Mouse (Mus musculus): ENCODE measurements around the gene Prl2a1. TPM values are rescaled to one million over a fixed set of nuclear protein-coding genes. Genes with fewer than 3 reads are reported as not detected.
A peak's percentile ranks its signal among the peaks of the same experiment; 100 is the strongest.
"Not testable (repeated sequence)": the region's sequence is repeated elsewhere in the genome, so short reads cannot be mapped to it uniquely, and the experiment has no call there.

Prl2a1 gene
- total RNA-seq (2015) (not detected in 2 replicates), total RNA-seq (2017) (not detected in 2 replicates)

GRCm38 (mm10) chr13:27801354-27801753 is at the start of gene Prl2a1:
Gene Prl2a1, plus strand, starts transcription at chr13:27801654.
- ATAC-seq (replicated peaks; ENCODE audit: poor library complexity) = no peak

- not testable (repeated sequence) for ATAC-seq (replicated peaks; ENCODE audit: poor library complexity)
These were observed 20.8 kb upstream of the Prl2a1 start, which contains the start of gene Prl7c1 for GRCm38 (mm10) chr13:27780704-27781103. Gene Prl7c1, minus strand, starts transcription at chr13:27780804.

- peak; percentile 42; the same call in 1 of the 2 replicates for ATAC-seq (replicated peaks; ENCODE audit: poor library complexity)
These were observed 2.2 kb upstream of the Prl2a1 start for GRCm38 (mm10) chr13:27799303-27799702.

GRCm38 (mm10) chr13:27802765-27803164 is 1.3 kb downstream of the Prl2a1 start:
- no peak for ATAC-seq (replicated peaks; ENCODE audit: poor library complexity)

- ATAC-seq (replicated peaks; ENCODE audit: poor library complexity) = no peak
These were observed 47.6 kb downstream of the Prl2a1 start, which contains the start of gene Prl2c1 for GRCm38 (mm10) chr13:27849042-27849441. Gene Prl2c1, plus strand, starts transcription at chr13:27849342.

Other genes starting within 250 kb of the Prl2a1 start
- gene Prl8a9, start 237.0 kb upstream of the Prl2a1 start, total RNA-seq (2015) = not detected in 2 replicates
- not detected in 2 replicates for gene Prl8a9, start 237.0 kb upstream of the Prl2a1 start, total RNA-seq (2017)
- gene Prl8a1, start 219.5 kb upstream of the Prl2a1 start, total RNA-seq (2015) = not detected in 2 replicates
- gene Prl8a1, start 219.5 kb upstream of the Prl2a1 start, total RNA-seq (2017) = not detected in 2 replicates
- gene Prl7b1, start 191.1 kb upstream of the Prl2a1 start, total RNA-seq (2015) = not detected in 2 replicates
- gene Prl7b1, start 191.1 kb upstream of the Prl2a1 start, total RNA-seq (2017) = not detected in 2 replicates
- not detected in 2 replicates for gene Prl7a1, start 159.2 kb upstream of the Prl2a1 start, total RNA-seq (2015)
- not detected in 2 replicates for gene Prl7a1, start 159.2 kb upstream of the Prl2a1 start, total RNA-seq (2017)
- not detected in 2 replicates for gene Prl7a2, start 133.6 kb upstream of the Prl2a1 start, total RNA-seq (2015)
- not detected in 2 replicates for gene Prl7a2, start 133.6 kb upstream of the Prl2a1 start, total RNA-seq (2017)
- not detected in 2 replicates for gene Prl7d1, start 84.9 kb upstream of the Prl2a1 start, total RNA-seq (2015)
- gene Prl7d1, start 84.9 kb upstream of the Prl2a1 start, total RNA-seq (2017) = not detected in 2 replicates
- gene Prl7c1, start 20.9 kb upstream of the Prl2a1 start, total RNA-seq (2015) = not detected in 2 replicates
- not detected in 2 replicates for gene Prl7c1, start 20.9 kb upstream of the Prl2a1 start, total RNA-seq (2017)
- not detected in 2 replicates for gene Prl2c1, start 47.7 kb downstream of the Prl2a1 start, total RNA-seq (2015)
- not detected in 2 replicates for gene Prl2c1, start 47.7 kb downstream of the Prl2a1 start, total RNA-seq (2017)
- gene Prl4a1, start 214.6 kb downstream of the Prl2a1 start, total RNA-seq (2015) = not detected in 2 replicates
- not detected in 2 replicates for gene Prl4a1, start 214.6 kb downstream of the Prl2a1 start, total RNA-seq (2017)